Mouse (Mus musculus): Measurements from ENCODE around the gene Lgr6.

Lgr6 gene

GRCm38 (mm10) chr1:135105124-135105523 is at the start of gene Lgr6:
Lgr6 (minus strand) TSS chr1:135105276.
- DNase-seq (ENCODE audit: low spot score in 2 of 2), result no peak

- peak in 1 of 2 experiments; percentile 81 for DNase-seq (ENCODE audit: low spot score in 2 of 2)
These were observed 49.4 kb upstream of the Lgr6 start for GRCm38 (mm10) chr1:135154411-135154959.

GRCm38 (mm10) chr1:135154011-135154410 is 48.9 kb upstream of the Lgr6 start:
- no peak for DNase-seq (ENCODE audit: low spot score in 2 of 2)

DNA sequence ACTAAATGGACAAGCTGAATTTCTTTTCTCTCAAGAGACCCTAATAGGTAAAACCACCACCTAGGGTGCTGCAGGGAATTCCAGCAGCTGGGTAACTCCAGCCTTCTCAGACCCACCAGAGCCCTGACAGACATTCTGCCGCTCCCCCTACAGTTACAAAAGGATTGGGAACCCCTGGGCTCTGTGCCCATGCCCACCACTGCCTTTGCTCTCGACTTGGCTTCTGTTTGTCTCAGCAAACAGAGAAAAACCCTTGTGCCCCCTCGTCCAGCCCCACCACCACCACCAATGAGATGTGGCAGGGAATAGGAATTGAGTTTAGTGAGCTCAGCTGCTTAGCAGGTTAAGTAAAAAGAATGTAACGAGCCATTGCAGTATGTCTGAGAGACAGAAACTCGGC is 43.9 kb upstream of the Lgr6 start:
- DNase-seq (ENCODE audit: low spot score in 2 of 2), result no peak

- DNase-seq (ENCODE audit: low spot score in 2 of 2), result no peak
These were observed 43.4 kb upstream of the Lgr6 start for GRCm38 (mm10) chr1:135148476-135148875.

DNA sequence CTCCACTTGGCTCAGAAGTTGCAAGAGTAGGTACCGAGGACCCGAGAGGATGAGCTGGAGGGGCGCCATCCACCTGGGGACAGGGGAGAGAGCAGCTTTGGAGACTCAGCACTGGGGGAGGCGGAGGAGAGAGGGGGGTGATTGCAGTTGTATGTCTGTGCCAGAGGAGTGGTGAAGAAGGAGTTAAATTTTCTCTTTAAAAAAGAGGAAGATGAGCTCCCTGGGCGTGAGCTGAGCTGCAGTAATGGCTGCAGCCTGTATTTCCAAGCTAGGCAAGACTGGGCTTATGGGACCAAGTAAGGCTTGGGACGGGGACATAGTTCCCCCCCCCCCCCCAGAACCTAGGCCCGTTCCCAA is 42.6 kb upstream of the Lgr6 start:
- no peak for DNase-seq (ENCODE audit: low spot score in 2 of 2)

GRCm38 (mm10) chr1:135146946-135147701 is 42.0 kb upstream of the Lgr6 start:
- DNase-seq (ENCODE audit: low spot score in 2 of 2), result peak; percentile 52 to 78

- DNase-seq (ENCODE audit: low spot score in 2 of 2), result peak; percentile 69 to 84
These were observed 41.2 kb upstream of the Lgr6 start, which contains the start of gene Arl8a for GRCm38 (mm10) chr1:135146077-135146945. Arl8a (plus strand) TSS chr1:135146824.

DNA sequence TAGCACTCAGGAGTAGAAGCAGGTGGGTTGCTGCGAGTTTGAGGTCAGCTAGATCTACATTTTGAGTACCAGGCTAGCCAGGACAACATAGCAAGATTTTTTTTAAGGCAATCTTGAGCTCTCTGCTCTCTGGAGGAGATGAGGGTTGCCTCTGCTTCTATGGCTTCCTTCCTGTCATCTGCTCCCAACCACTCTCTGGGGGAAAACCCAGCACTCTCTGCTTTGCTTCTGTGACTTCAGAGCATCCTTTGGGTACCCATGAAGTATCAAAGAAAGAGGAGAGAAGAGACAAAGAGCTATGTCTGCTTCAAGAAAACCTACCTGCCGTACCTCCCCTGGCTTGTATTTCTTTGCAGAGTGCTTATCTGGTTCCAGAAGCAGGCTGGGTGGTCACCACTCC is 38.9 kb upstream of the Lgr6 start:
- DNase-seq (ENCODE audit: low spot score in 2 of 2), result no peak

- DNase-seq (ENCODE audit: low spot score in 2 of 2), result no peak
These were observed 37.4 kb upstream of the Lgr6 start for GRCm38 (mm10) chr1:135142452-135142851.

DNA sequence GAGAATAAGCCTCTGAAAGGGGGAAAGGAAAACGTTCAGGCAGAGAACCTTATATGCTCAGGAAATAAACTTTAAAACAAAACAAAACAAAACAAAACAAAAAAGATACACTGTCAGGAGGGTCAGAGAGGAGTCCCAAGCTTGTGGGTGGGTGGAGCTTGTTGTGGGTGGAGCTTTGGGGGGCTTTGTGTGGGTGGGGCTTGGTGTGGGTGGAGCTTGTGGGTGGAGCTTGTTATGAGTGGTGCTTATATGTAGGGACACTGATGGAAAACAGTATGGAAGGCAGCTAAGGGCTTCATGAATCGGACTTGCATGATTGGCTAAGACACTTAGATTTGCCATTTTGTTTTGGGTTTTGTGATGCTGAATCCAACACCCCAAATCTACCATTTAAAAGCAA is 34.8 kb upstream of the Lgr6 start:
- DNase-seq (ENCODE audit: low spot score in 2 of 2), result no peak

GRCm38 (mm10) chr1:135136500-135136899 is 31.4 kb upstream of the Lgr6 start:
- peak; percentile 55 to 77 for DNase-seq (ENCODE audit: low spot score in 2 of 2)

- DNase-seq (ENCODE audit: low spot score in 2 of 2), result no peak
These were observed 30.2 kb upstream of the Lgr6 start for GRCm38 (mm10) chr1:135135111-135135787.

DNA sequence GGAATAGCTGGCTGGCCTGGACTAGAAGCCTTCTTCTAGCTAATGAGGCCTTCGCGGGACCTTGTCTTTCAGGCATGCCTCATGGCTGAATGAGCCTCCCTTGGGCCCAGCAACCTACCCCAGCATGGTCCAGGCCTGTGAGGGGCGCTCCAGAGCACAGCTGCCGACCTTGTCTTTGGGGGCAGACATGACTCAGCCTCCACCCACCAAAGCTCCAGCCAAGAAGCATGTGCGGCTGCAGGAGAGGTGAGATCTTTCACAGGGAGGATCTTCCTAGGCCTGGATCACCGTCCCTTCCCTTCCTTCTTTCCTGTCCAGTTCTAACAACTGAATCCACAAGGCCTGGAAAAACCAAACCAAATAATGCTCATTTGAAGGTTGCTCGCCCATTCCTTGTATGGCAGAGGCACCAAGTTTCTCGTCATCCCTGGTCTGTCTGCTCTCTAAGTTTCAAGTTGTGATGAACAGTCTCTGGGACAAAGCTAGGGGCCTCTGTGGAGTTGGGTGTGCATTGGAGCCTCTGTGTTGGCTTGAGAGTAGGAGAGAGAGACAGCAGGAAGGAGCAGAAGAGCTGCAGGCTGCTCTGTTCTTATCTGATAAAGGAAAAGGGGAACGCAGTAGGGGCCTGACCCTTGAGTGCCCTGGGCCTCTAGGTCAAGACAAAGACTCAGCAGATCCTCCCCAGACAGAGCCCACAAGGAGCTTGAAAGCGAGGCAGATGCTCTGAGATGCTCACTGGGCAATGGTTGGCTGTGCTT is 28.8 kb upstream of the Lgr6 start:
- DNase-seq (ENCODE audit: low spot score in 2 of 2), result no peak

DNA sequence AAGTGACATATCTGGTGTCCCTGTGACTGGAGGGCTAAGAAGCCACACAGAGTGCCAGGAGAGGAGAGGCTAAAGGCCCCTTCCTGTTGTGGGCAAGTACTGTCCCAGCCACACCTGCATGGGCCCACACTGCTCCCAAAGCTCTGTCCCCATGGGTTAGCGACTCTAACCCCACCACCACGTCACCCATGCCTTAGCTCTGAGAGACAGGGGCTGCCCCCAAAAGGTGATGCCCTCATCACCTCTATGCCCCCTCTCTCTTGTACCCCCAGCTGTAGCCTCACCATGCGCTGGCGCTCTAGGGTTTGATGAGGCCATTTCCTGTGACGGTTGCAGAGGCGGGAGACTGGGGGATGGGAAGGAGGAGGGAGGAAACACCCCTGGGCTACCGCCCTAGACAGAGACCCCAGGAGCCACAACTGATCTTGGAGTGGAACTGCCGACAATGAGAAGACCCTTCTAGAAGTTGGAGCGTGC is 27.9 kb upstream of the Lgr6 start:
- DNase-seq (ENCODE audit: low spot score in 2 of 2), result no peak

GRCm38 (mm10) chr1:135132473-135132872 is 27.4 kb upstream of the Lgr6 start, which contains the start of gene Ptpn7:
Ptpn7 (plus strand) TSS chr1:135132700.
- DNase-seq (ENCODE audit: low spot score in 2 of 2), result peak; percentile 55 to 71

DNA sequence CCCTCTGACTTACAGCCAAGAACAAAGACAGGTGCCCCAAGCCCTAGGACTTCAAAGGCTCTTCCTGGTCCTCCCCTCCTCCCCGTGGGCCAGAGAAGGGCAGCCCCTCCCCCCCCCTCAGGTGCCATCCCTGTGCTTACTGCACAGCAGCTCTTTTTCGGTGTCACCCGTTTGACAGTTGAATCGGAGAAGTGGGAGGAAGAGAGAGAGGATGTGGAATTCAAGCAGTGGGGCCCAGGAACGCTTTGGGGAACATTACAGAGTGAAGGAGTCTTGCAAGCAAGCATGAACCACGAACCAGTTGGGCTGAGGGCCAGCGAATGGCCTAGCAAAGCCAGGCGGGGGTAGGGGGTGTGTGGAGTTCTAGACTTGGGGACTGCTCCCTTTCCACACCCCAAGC is 26.5 kb upstream of the Lgr6 start:
- no peak for DNase-seq (ENCODE audit: low spot score in 2 of 2)

- no peak for DNase-seq (ENCODE audit: low spot score in 2 of 2)
These were observed 26.0 kb upstream of the Lgr6 start for GRCm38 (mm10) chr1:135131034-135131433.

DNA sequence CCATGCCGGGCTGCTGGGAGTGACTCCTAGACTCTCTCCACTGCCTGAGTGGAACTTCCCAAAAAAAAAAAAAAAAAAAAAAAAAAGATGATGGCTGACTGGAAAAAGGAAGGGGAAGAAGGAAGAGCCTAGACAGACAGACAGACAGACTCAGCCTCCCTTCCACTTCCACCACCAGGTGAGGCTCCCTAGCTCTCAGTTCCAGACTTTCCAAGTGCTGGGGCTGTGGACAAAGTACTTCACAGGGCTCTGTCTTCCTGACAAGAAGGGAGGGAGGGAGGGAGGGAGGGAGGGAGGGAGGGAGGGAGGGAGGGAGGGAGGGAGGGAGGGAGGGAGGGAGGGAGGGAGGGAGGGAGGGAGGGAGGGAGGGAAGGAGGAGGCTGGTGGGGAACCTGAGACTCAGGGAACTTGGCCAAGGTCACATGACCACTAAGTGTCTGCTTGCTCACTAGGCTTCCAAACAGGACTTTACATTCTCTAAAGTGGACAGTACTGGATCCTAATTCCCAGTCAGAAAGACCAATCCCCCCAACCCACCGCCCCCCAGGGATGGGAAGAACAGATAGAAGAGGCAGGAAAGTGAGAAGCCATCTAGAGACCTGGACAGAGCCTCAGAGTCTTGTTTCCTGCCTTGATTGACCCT is 25.4 kb upstream of the Lgr6 start:
- DNase-seq (ENCODE audit: low spot score in 2 of 2), result no peak

GRCm38 (mm10) chr1:135129543-135130183 is 24.6 kb upstream of the Lgr6 start:
- DNase-seq (ENCODE audit: low spot score in 2 of 2), result no peak
